Mouse (Mus musculus) embryonic stem cell, embryonic (primary cell): ENCODE data around the gene Coq10b.
"Not testable (repeated sequence)": the region's sequence is repeated elsewhere in the genome, so short reads cannot be mapped to it uniquely, and the experiment has no call there.

Experiments
- CTCF ChIA-PET, 4 experiments: fragments of 300-600 bp in 2 of 4; fragments of 350-600 bp in 2 of 4; sonication (Branson Sonifier 250); formaldehyde crosslinking; loops; one replicate each; lab custom pipeline; 2022; ENCODE audit warnings: inconsistent platforms in 2 of 4; lab: Charles Lee
- POLR2A ChIA-PET, 4 experiments: fragments of 300-600 bp in 2 of 4; fragments of 350-600 bp in 2 of 4; sonication (Branson Sonifier 250); formaldehyde crosslinking; loops; one replicate each; lab custom pipeline; 2022; ENCODE audit warnings: antibody characterized with exemption in 4 of 4, inconsistent platforms in 1 of 4; lab: Charles Lee

The Coq10b gene

GRCm38 (mm10) chr1:55043164-55043563 is 9.4 kb upstream of the Coq10b start:
- POLR2A ChIA-PET, result interaction anchor here in 2 of 4 experiments (0.8 to 2.1 kb wide), 4 partner anchors 8 to 22 kb away, joined by 4 to 9 read pairs (median 5); partner anchors contain the start of gene Coq10b (in 1 of the 2)
- CTCF ChIA-PET, result interaction anchor here in 3 of 4 experiments (0.9 to 1.9 kb wide), 7 partner anchors 9 to 832 kb away, joined by 3 to 6 read pairs (median 3); partner anchors contain the start of gene Coq10b (in 2 of the 3)

- POLR2A ChIA-PET, result interaction anchor here in 1 of 4 experiments (0.6 kb wide), 1 partner anchor 28 kb away, joined by 6 read pairs; no protein-coding TSS in a partner anchor
- CTCF ChIA-PET, result interaction anchor here in 1 of 4 experiments (0.6 kb wide), 1 partner anchor 24 kb away, joined by 4 read pairs; no protein-coding TSS in a partner anchor
Measured at GRCm38 (mm10) chr1:55048841-55049587, 3.6 kb upstream of the Coq10b start.

- CTCF ChIA-PET, result interaction anchor here in 1 of 4 experiments (0.6 kb wide), 1 partner anchor 35 kb away, joined by 3 read pairs; no protein-coding TSS in a partner anchor
- POLR2A ChIA-PET, result interaction anchor here in 3 of 4 experiments (0.6 to 1.9 kb wide), 29 partner anchors 9 to 567 kb away, joined by 3 to 15 read pairs (median 4); partner anchors contain the start of genes Hspd1 (in 1 of the 3), Hspe1 (in 1 of the 3) and Mob4 (in 1 of the 3)
Measured at GRCm38 (mm10) chr1:55051671-55052070, 899 bp upstream of the Coq10b start.

GRCm38 (mm10) chr1:55053005-55053404 is 435 bp downstream of the Coq10b start:
- ChIA-PET CTCF (interaction anchor here in 3 of 4 experiments (0.7 to 1.1 kb wide), 4 partner anchors 11 to 310 kb away, joined by 3 to 6 read pairs (median 4); partner anchors contain the start of gene Boll (in 1 of the 3)), POLR2A (interaction anchor here in 3 of 4 experiments (0.8 to 1.9 kb wide), 26 partner anchors 8 to 145 kb away, joined by 3 to 15 read pairs (median 4); partner anchors contain the start of genes Hspd1 (in 1 of the 3) and Hspe1 (in 1 of the 3))

GRCm38 (mm10) chr1:55053596-55053995 is 1.0 kb downstream of the Coq10b start:
- CTCF ChIA-PET, result no interaction called here
- POLR2A ChIA-PET, result interaction anchor here in 1 of 4 experiments (0.5 to 1.9 kb wide), 7 partner anchors 12 to 145 kb away, joined by 3 to 4 read pairs (median 3); no protein-coding TSS in a partner anchor

- POLR2A ChIA-PET, result interaction anchor here in 2 of 4 experiments (1.1 to 2.4 kb wide), 4 partner anchors 30 to 805 kb away, joined by 3 to 8 read pairs (median 4); partner anchors contain the start of gene Ccdc150 (in 1 of the 2)
Measured at GRCm38 (mm10) chr1:55055322-55056115, 2.9 kb downstream of the Coq10b start.

GRCm38 (mm10) chr1:55058383-55058782 is 5.8 kb downstream of the Coq10b start:
- CTCF ChIA-PET, result not testable (repeated sequence)
- POLR2A ChIA-PET, result interaction anchor here in 3 of 4 experiments (0.6 to 2.6 kb wide), 10 partner anchors 8 to 78 kb away, joined by 3 to 9 read pairs (median 3); no protein-coding TSS in a partner anchor

More at GRCm38 (mm10) chr1:55055322-55056115, 2.9 kb downstream of the Coq10b start:
- CTCF ChIA-PET, result interaction anchor here in 1 of 4 experiments (1.5 kb wide), 1 partner anchor 13 kb away, joined by 3 read pairs; no protein-coding TSS in a partner anchor

GRCm38 (mm10) chr1:55061099-55061498 is 8.5 kb downstream of the Coq10b start:
- CTCF ChIA-PET, result interaction anchor here in 1 of 4 experiments (0.5 to 0.9 kb wide), 2 partner anchors 165 to 1687 kb away, joined by 3 to 4 read pairs; no protein-coding TSS in a partner anchor
- POLR2A ChIA-PET, result interaction anchor here in 2 of 4 experiments (0.7 to 1.8 kb wide), 5 partner anchors 9 to 75 kb away, joined by 3 to 6 read pairs (median 3); partner anchors contain the start of genes Coq10b (in 1 of the 2), Hspd1 (in 1 of the 2) and Hspe1 (in 1 of the 2)

- ChIA-PET POLR2A (interaction anchor here in 1 of 4 experiments (1.8 kb wide), 1 partner anchor 26 kb away, joined by 5 read pairs; no protein-coding TSS in a partner anchor), CTCF (no interaction called here)
Measured at GRCm38 (mm10) chr1:55061772-55062171, 9.2 kb downstream of the Coq10b start.

- CTCF ChIA-PET, result not testable (repeated sequence)
- POLR2A ChIA-PET, result interaction anchor here in 2 of 4 experiments (1.1 to 2.2 kb wide), 5 partner anchors 10 to 93 kb away, joined by 3 to 17 read pairs (median 5); partner anchors contain the start of genes Hspd1 (in 1 of the 2) and Hspe1 (in 1 of the 2)
Measured at GRCm38 (mm10) chr1:55072328-55072727, 19.8 kb downstream of the Coq10b start.

GRCm38 (mm10) chr1:55074757-55075156 is 22.2 kb downstream of the Coq10b start:
- POLR2A ChIA-PET, result interaction anchor here in 2 of 4 experiments (0.6 kb wide), 2 partner anchors 11 to 13 kb away, joined by 3 to 4 read pairs; partner anchors contain the start of genes Hspd1 (in 1 of the 2) and Hspe1 (in 1 of the 2)
- CTCF ChIA-PET, result no interaction called here

GRCm38 (mm10) chr1:55075652-55076394 is 23.3 kb downstream of the Coq10b start:
- CTCF ChIA-PET, result no interaction called here

GRCm38 (mm10) chr1:55076395-55076743 is 23.8 kb downstream of the Coq10b start:
- POLR2A ChIA-PET, result interaction anchor here (0.5 to 2.7 kb wide), 25 partner anchors 9 to 1980 kb away, joined by 3 to 38 read pairs (median 4); partner anchors contain the start of genes Hspd1 (in 3 of the 4), Hspe1 (in 3 of the 4) and Mob4 (in 1 of the 4)
- CTCF ChIA-PET, result no interaction called here

More at GRCm38 (mm10) chr1:55075652-55076394, 23.3 kb downstream of the Coq10b start:
- POLR2A ChIA-PET, result interaction anchor here (0.5 to 2.7 kb wide), 21 partner anchors 9 to 1980 kb away, joined by 3 to 38 read pairs (median 5); partner anchors contain the start of genes Hspd1 (in 3 of the 4), Hspe1 (in 3 of the 4) and Mob4 (in 1 of the 4)

- POLR2A ChIA-PET, result interaction anchor here (0.6 to 2.7 kb wide), 26 partner anchors 8 to 1979 kb away, joined by 3 to 38 read pairs (median 4); partner anchors contain the start of genes Hspd1 (in 3 of the 4), Hspe1 (in 3 of the 4), Coq10b (in 1 of the 4) and Mob4 (in 1 of the 4)
- CTCF ChIA-PET, result no interaction called here
Measured at GRCm38 (mm10) chr1:55076849-55077516, 24.4 kb downstream of the Coq10b start.

- ChIA-PET POLR2A (interaction anchor here in 3 of 4 experiments (0.7 to 2.0 kb wide), 8 partner anchors 8 to 112 kb away, joined by 3 to 10 read pairs (median 4); partner anchors contain the start of genes Hspd1 (in 2 of the 3), Hspe1 (in 2 of the 3) and Mob4 (in 1 of the 3)), CTCF (no interaction called here)
Measured at GRCm38 (mm10) chr1:55079677-55080076, 27.1 kb downstream of the Coq10b start.

- POLR2A ChIA-PET, result interaction anchor here (0.6 to 2.3 kb wide), 18 partner anchors 9 to 78 kb away, joined by 3 to 8 read pairs (median 4); partner anchors contain the start of gene Mob4 (in 3 of the 4)
- CTCF ChIA-PET, result interaction anchor here in 2 of 4 experiments (0.6 to 1.0 kb wide), 2 partner anchors 34 to 54 kb away, joined by 4 to 5 read pairs; no protein-coding TSS in a partner anchor
Measured at GRCm38 (mm10) chr1:55082106-55082505, 29.5 kb downstream of the Coq10b start.
